Mouse (Mus musculus): ENCODE results near the gene Cd300a. TPM values are rescaled to one million over a fixed set of nuclear protein-coding genes. Genes with fewer than 3 reads are reported as not detected.

Gene Cd300a
- polyA plus RNA-seq, 1 experiment from 2014 or later = 2.5 TPM

GRCm38 (mm10) chr11:114862687-114863086 is 27.2 kb upstream of the Cd300a start:
- 84% methylated on average over 3 of the region's 3 CpGs for WGBS

GRCm38 (mm10) chr11:114863918-114864420 is 25.9 kb upstream of the Cd300a start:
- no peak for ATAC-seq (ENCODE audit: insufficient read depth, low FRiP score)
- Histone ChIP-seq H3K27me3 (ENCODE audit: control insufficient read depth, insufficient read depth, low read length) (no peaks in the 10 kb centered on the region), H3K4me2 (ENCODE audit: low read depth, low read length) (no peak overlapping the region), H3K9ac (ENCODE audit: low read length) (no peak overlapping the region), H3K9me3 (replicated peaks; ENCODE audit: control insufficient read depth, low read length) (no peaks in the 10 kb centered on the region), H3K4me1 (ENCODE audit: control insufficient read depth, insufficient read depth, low read length) (peaks cover 21% of the 10 kb centered on the region), H3K27ac (ENCODE audit: low read length) (no peak overlapping the region), H3K36me3 (ENCODE audit: control insufficient read depth, insufficient read depth, low read length) (no peaks in the 10 kb centered on the region), H3K4me3 (replicated peaks; ENCODE audit: low read length) (no peak overlapping the region)
- WGBS = 87% methylated on average over 21 of the region's 21 CpGs

More at GRCm38 (mm10) chr11:114862687-114863086, 27.2 kb upstream of the Cd300a start:
- Histone ChIP-seq H3K27ac (ENCODE audit: low read length) (no peak overlapping the region), H3K9me3 (replicated peaks; ENCODE audit: control insufficient read depth, low read length) (no peaks in the 10 kb centered on the region), H3K27me3 (ENCODE audit: control insufficient read depth, insufficient read depth, low read length) (no peaks in the 10 kb centered on the region), H3K9ac (ENCODE audit: low read length) (no peak overlapping the region), H3K4me3 (replicated peaks; ENCODE audit: low read length) (no peak overlapping the region), H3K4me2 (ENCODE audit: low read depth, low read length) (no peak overlapping the region), H3K36me3 (ENCODE audit: control insufficient read depth, insufficient read depth, low read length) (no peaks in the 10 kb centered on the region), H3K4me1 (ENCODE audit: control insufficient read depth, insufficient read depth, low read length) (peaks cover 18% of the 10 kb centered on the region)
- no peak for ATAC-seq (ENCODE audit: insufficient read depth, low FRiP score)

GRCm38 (mm10) chr11:114865999-114866398 is 23.8 kb upstream of the Cd300a start:
- no peak for ATAC-seq (ENCODE audit: insufficient read depth, low FRiP score)

GRCm38 (mm10) chr11:114866486-114867360 is 23.1 kb upstream of the Cd300a start:
- Histone ChIP-seq H3K4me2 (ENCODE audit: low read depth, low read length) (0 out of 2 replicates have a peak overlapping the region, but pooled peaks have one; percentile 0), H3K4me3 (replicated peaks; ENCODE audit: low read length) (no peak overlapping the region), H3K27ac (ENCODE audit: low read length) (peak overlapping the region; percentile 72), H3K4me1 (ENCODE audit: control insufficient read depth, insufficient read depth, low read length) (peaks cover 21% of the 10 kb centered on the region), H3K27me3 (ENCODE audit: control insufficient read depth, insufficient read depth, low read length) (no peaks in the 10 kb centered on the region), H3K36me3 (ENCODE audit: control insufficient read depth, insufficient read depth, low read length) (no peaks in the 10 kb centered on the region), H3K9me3 (replicated peaks; ENCODE audit: control insufficient read depth, low read length) (no peaks in the 10 kb centered on the region), H3K9ac (ENCODE audit: low read length) (no peak overlapping the region; the same call in 1 of the 2 replicates)
- WGBS = 40% methylated on average over 10 of the region's 10 CpGs
- peak; percentile 65 for ATAC-seq (ENCODE audit: insufficient read depth, low FRiP score)

More at GRCm38 (mm10) chr11:114865999-114866398, 23.8 kb upstream of the Cd300a start:
- H3K4me3 ChIP-seq (replicated peaks; ENCODE audit: low read length) = no peak overlapping the region
- WGBS = 59% methylated on average over 5 of the region's 5 CpGs
- peaks cover 21% of the 10 kb centered on the region for H3K4me1 ChIP-seq (ENCODE audit: control insufficient read depth, insufficient read depth, low read length)
- H3K36me3 ChIP-seq (ENCODE audit: control insufficient read depth, insufficient read depth, low read length) = no peaks in the 10 kb centered on the region
- H3K4me2 ChIP-seq (ENCODE audit: low read depth, low read length) = no peak overlapping the region
- no peak overlapping the region for H3K9ac ChIP-seq (ENCODE audit: low read length)
- no peaks in the 10 kb centered on the region for H3K9me3 ChIP-seq (replicated peaks; ENCODE audit: control insufficient read depth, low read length)
- H3K27ac ChIP-seq (ENCODE audit: low read length) = no peak overlapping the region
- no peaks in the 10 kb centered on the region for H3K27me3 ChIP-seq (ENCODE audit: control insufficient read depth, insufficient read depth, low read length)

GRCm38 (mm10) chr11:114867361-114868235 is 22.2 kb upstream of the Cd300a start:
- Histone ChIP-seq H3K4me1 (ENCODE audit: control insufficient read depth, insufficient read depth, low read length) (peaks cover 21% of the 10 kb centered on the region), H3K4me2 (ENCODE audit: low read depth, low read length) (0 out of 2 replicates have a peak overlapping the region, but pooled peaks have one; percentile 0), H3K4me3 (replicated peaks; ENCODE audit: low read length) (no peak overlapping the region), H3K27ac (ENCODE audit: low read length) (peak overlapping the region; percentile 72), H3K27me3 (ENCODE audit: control insufficient read depth, insufficient read depth, low read length) (no peaks in the 10 kb centered on the region), H3K9ac (ENCODE audit: low read length) (no peak overlapping the region; the same call in 1 of the 2 replicates), H3K9me3 (replicated peaks; ENCODE audit: control insufficient read depth, low read length) (no peaks in the 10 kb centered on the region), H3K36me3 (ENCODE audit: control insufficient read depth, insufficient read depth, low read length) (no peaks in the 10 kb centered on the region)
- WGBS = 45% methylated on average over 11 of the region's 11 CpGs
- peak; percentile 61; the same call in 1 of the 2 replicates for ATAC-seq (ENCODE audit: insufficient read depth, low FRiP score)

- Histone ChIP-seq H3K4me3 (replicated peaks; ENCODE audit: low read length) (no peak overlapping the region), H3K4me1 (ENCODE audit: control insufficient read depth, insufficient read depth, low read length) (peaks cover 27% of the 10 kb centered on the region), H3K9ac (ENCODE audit: low read length) (no peak overlapping the region), H3K27me3 (ENCODE audit: control insufficient read depth, insufficient read depth, low read length) (no peaks in the 10 kb centered on the region), H3K9me3 (replicated peaks; ENCODE audit: control insufficient read depth, low read length) (no peaks in the 10 kb centered on the region), H3K36me3 (ENCODE audit: control insufficient read depth, insufficient read depth, low read length) (no peaks in the 10 kb centered on the region), H3K4me2 (ENCODE audit: low read depth, low read length) (no peak overlapping the region), H3K27ac (ENCODE audit: low read length) (no peak overlapping the region)
- no peak for ATAC-seq (ENCODE audit: insufficient read depth, low FRiP score)
- 88% methylated on average over 12 of the region's 12 CpGs for WGBS
Observed at GRCm38 (mm10) chr11:114868280-114868679, 21.6 kb upstream of the Cd300a start.

- Histone ChIP-seq H3K9ac (ENCODE audit: low read length) (no peak overlapping the region), H3K4me1 (ENCODE audit: control insufficient read depth, insufficient read depth, low read length) (peaks cover 28% of the 10 kb centered on the region)
- ATAC-seq (ENCODE audit: insufficient read depth, low FRiP score) = no peak
Observed at GRCm38 (mm10) chr11:114869787-114870186, 20.1 kb upstream of the Cd300a start.

GRCm38 (mm10) chr11:114871540-114871939 is 18.3 kb upstream of the Cd300a start:
- Histone ChIP-seq H3K4me2 (ENCODE audit: low read depth, low read length) (no peak overlapping the region), H3K4me3 (replicated peaks; ENCODE audit: low read length) (no peak overlapping the region), H3K36me3 (ENCODE audit: control insufficient read depth, insufficient read depth, low read length) (no peaks in the 10 kb centered on the region), H3K27me3 (ENCODE audit: control insufficient read depth, insufficient read depth, low read length) (no peaks in the 10 kb centered on the region), H3K4me1 (ENCODE audit: control insufficient read depth, insufficient read depth, low read length) (peaks cover 20% of the 10 kb centered on the region), H3K9ac (ENCODE audit: low read length) (no peak overlapping the region), H3K9me3 (replicated peaks; ENCODE audit: control insufficient read depth, low read length) (no peaks in the 10 kb centered on the region), H3K27ac (ENCODE audit: low read length) (no peak overlapping the region)
- 83% methylated on average over 2 of the region's 2 CpGs for WGBS
- no peak for ATAC-seq (ENCODE audit: insufficient read depth, low FRiP score)

More at GRCm38 (mm10) chr11:114869787-114870186, 20.1 kb upstream of the Cd300a start:
- no peak overlapping the region for H3K4me2 ChIP-seq (ENCODE audit: low read depth, low read length)
- no peak overlapping the region for H3K4me3 ChIP-seq (replicated peaks; ENCODE audit: low read length)
- no peak overlapping the region for H3K27ac ChIP-seq (ENCODE audit: low read length)
- H3K27me3 ChIP-seq (ENCODE audit: control insufficient read depth, insufficient read depth, low read length) = no peaks in the 10 kb centered on the region
- H3K36me3 ChIP-seq (ENCODE audit: control insufficient read depth, insufficient read depth, low read length) = no peaks in the 10 kb centered on the region
- H3K9me3 ChIP-seq (replicated peaks; ENCODE audit: control insufficient read depth, low read length) = no peaks in the 10 kb centered on the region
- WGBS = 89% methylated on average over 1 of the region's 1 CpGs

Measured in stomach, embryonic 16.5 days (tissue).